Mouse (Mus musculus): ENCODE measurements around the gene Gpr19. TPM values are rescaled to one million over a fixed set of nuclear protein-coding genes. Genes with fewer than 3 reads are reported as not detected.

Gpr19 gene
- polyA plus RNA-seq, 1 experiment from 2014 or later: 36.9 TPM

- Histone ChIP-seq H3K4me1 (ENCODE audit: control insufficient read depth, insufficient read depth, low read length) (no peaks in the 10 kb centered on the region), H3K27ac (ENCODE audit: low read depth, low read length) (no peak overlapping the region), H3K9ac (ENCODE audit: low read length) (no peak overlapping the region), H3K4me3 (ENCODE audit: low read depth, low read length) (no peak overlapping the region), H3K4me2 (no peak overlapping the region), H3K27me3 (ENCODE audit: control insufficient read depth, insufficient read depth, low read length) (no peaks in the 10 kb centered on the region), H3K9me3 (ENCODE audit: control insufficient read depth, low read length) (no peaks in the 10 kb centered on the region), H3K36me3 (ENCODE audit: control insufficient read depth, insufficient read depth, low read length) (peaks cover 29% of the 10 kb centered on the region)
- ATAC-seq (ENCODE audit: low FRiP score) (no peak), DNase-seq (ENCODE audit: low spot score, missing footprints) (no peak)
- 92% methylated on average over 12 of the region's 12 CpGs for WGBS
Observed at GRCm38 (mm10) chr6:134870209-134870742, 28.1 kb downstream of the Gpr19 start.

- ATAC-seq (ENCODE audit: low FRiP score): no peak
- no peak overlapping the region for H3K4me2 ChIP-seq
- H3K9ac ChIP-seq (ENCODE audit: low read length): no peak overlapping the region
- H3K4me1 ChIP-seq (ENCODE audit: control insufficient read depth, insufficient read depth, low read length): peaks cover 7% of the 10 kb centered on the region
- H3K4me3 ChIP-seq (ENCODE audit: low read depth, low read length): no peak overlapping the region
- peaks cover 29% of the 10 kb centered on the region for H3K36me3 ChIP-seq (ENCODE audit: control insufficient read depth, insufficient read depth, low read length)
- no peak overlapping the region for H3K27ac ChIP-seq (ENCODE audit: low read depth, low read length)
- no peak for DNase-seq (ENCODE audit: low spot score, missing footprints)
- H3K9me3 ChIP-seq (ENCODE audit: control insufficient read depth, low read length): no peaks in the 10 kb centered on the region
- H3K27me3 ChIP-seq (ENCODE audit: control insufficient read depth, insufficient read depth, low read length): no peaks in the 10 kb centered on the region
- WGBS: 87% methylated on average over 3 of the region's 3 CpGs
Observed at GRCm38 (mm10) chr6:134867325-134867724, 31.1 kb downstream of the Gpr19 start.

- Histone ChIP-seq H3K36me3 (ENCODE audit: control insufficient read depth, insufficient read depth, low read length) (peaks cover 25% of the 10 kb centered on the region), H3K4me2 (no peak overlapping the region), H3K27ac (ENCODE audit: low read depth, low read length) (no peak overlapping the region), H3K9me3 (ENCODE audit: control insufficient read depth, low read length) (no peaks in the 10 kb centered on the region), H3K9ac (ENCODE audit: low read length) (no peak overlapping the region), H3K27me3 (ENCODE audit: control insufficient read depth, insufficient read depth, low read length) (no peaks in the 10 kb centered on the region), H3K4me3 (ENCODE audit: low read depth, low read length) (no peak overlapping the region), H3K4me1 (ENCODE audit: control insufficient read depth, insufficient read depth, low read length) (peaks cover 13% of the 10 kb centered on the region)
- ATAC-seq (ENCODE audit: low FRiP score) (no peak), DNase-seq (ENCODE audit: low spot score, missing footprints) (no peak)
- WGBS: 93% methylated on average over 7 of the region's 7 CpGs
Observed at GRCm38 (mm10) chr6:134866113-134866512, 32.3 kb downstream of the Gpr19 start.

GRCm38 (mm10) chr6:134863146-134863545 is 35.2 kb downstream of the Gpr19 start:
- under 1% methylated on average over 19 of the region's 19 CpGs for WGBS
- peaks cover 6% of the 10 kb centered on the region for H3K36me3 ChIP-seq (ENCODE audit: control insufficient read depth, insufficient read depth, low read length)
- H3K9me3 ChIP-seq (ENCODE audit: control insufficient read depth, low read length): no peaks in the 10 kb centered on the region
- H3K4me3 ChIP-seq (ENCODE audit: low read depth, low read length): peak overlapping the region; percentile 28
- H3K9ac ChIP-seq (ENCODE audit: low read length): peak overlapping the region; percentile 47
- ATAC-seq (ENCODE audit: low FRiP score) (peak; percentile 93), DNase-seq (ENCODE audit: low spot score, missing footprints) (peak; percentile 100)
- H3K4me2 ChIP-seq: peak overlapping the region; percentile 54
- peak overlapping the region; percentile 57 for H3K27ac ChIP-seq (ENCODE audit: low read depth, low read length)
- H3K27me3 ChIP-seq (ENCODE audit: control insufficient read depth, insufficient read depth, low read length): no peaks in the 10 kb centered on the region
- H3K4me1 ChIP-seq (ENCODE audit: control insufficient read depth, insufficient read depth, low read length): peaks cover 13% of the 10 kb centered on the region

- H3K27me3 ChIP-seq (ENCODE audit: control insufficient read depth, insufficient read depth, low read length): no peaks in the 10 kb centered on the region
- WGBS: 16% methylated on average over 13 of the region's 13 CpGs
- DNase-seq (ENCODE audit: low spot score, missing footprints) (no peak), ATAC-seq (ENCODE audit: low FRiP score) (peak; percentile 87)
- peak overlapping the region; percentile 54 for H3K4me2 ChIP-seq
- peaks cover 13% of the 10 kb centered on the region for H3K4me1 ChIP-seq (ENCODE audit: control insufficient read depth, insufficient read depth, low read length)
- no peaks in the 10 kb centered on the region for H3K9me3 ChIP-seq (ENCODE audit: control insufficient read depth, low read length)
- peaks cover 5% of the 10 kb centered on the region for H3K36me3 ChIP-seq (ENCODE audit: control insufficient read depth, insufficient read depth, low read length)
- peak overlapping the region; percentile 28 for H3K4me3 ChIP-seq (ENCODE audit: low read depth, low read length)
- H3K9ac ChIP-seq (ENCODE audit: low read length): peak overlapping the region; percentile 38; the same call in 1 of the 2 replicates
- peak overlapping the region; percentile 57 for H3K27ac ChIP-seq (ENCODE audit: low read depth, low read length)
Observed at GRCm38 (mm10) chr6:134862671-134863104, 35.7 kb downstream of the Gpr19 start.

- Histone ChIP-seq H3K27me3 (ENCODE audit: control insufficient read depth, insufficient read depth, low read length) (no peaks in the 10 kb centered on the region), H3K9ac (ENCODE audit: low read length) (no peak overlapping the region), H3K4me3 (ENCODE audit: low read depth, low read length) (no peak overlapping the region), H3K27ac (ENCODE audit: low read depth, low read length) (no peak overlapping the region), H3K4me1 (ENCODE audit: control insufficient read depth, insufficient read depth, low read length) (peaks cover 13% of the 10 kb centered on the region), H3K4me2 (no peak overlapping the region), H3K9me3 (ENCODE audit: control insufficient read depth, low read length) (no peaks in the 10 kb centered on the region), H3K36me3 (ENCODE audit: control insufficient read depth, insufficient read depth, low read length) (no peaks in the 10 kb centered on the region; the same call in 1 of the 2 replicates)
- 90% methylated on average over 12 of the region's 12 CpGs for WGBS
- DNase-seq (ENCODE audit: low spot score, missing footprints) (peak; percentile 51), ATAC-seq (ENCODE audit: low FRiP score) (no peak)
Observed at GRCm38 (mm10) chr6:134861386-134861785, 37.0 kb downstream of the Gpr19 start.

- no peak overlapping the region for H3K4me2 ChIP-seq
- no peaks in the 10 kb centered on the region for H3K36me3 ChIP-seq (ENCODE audit: control insufficient read depth, insufficient read depth, low read length)
- H3K9me3 ChIP-seq (ENCODE audit: control insufficient read depth, low read length): no peaks in the 10 kb centered on the region
- DNase-seq (ENCODE audit: low spot score, missing footprints) (no peak), ATAC-seq (ENCODE audit: low FRiP score) (no peak)
- no peaks in the 10 kb centered on the region for H3K27me3 ChIP-seq (ENCODE audit: control insufficient read depth, insufficient read depth, low read length)
- WGBS: 74% methylated on average over 4 of the region's 4 CpGs
- no peak overlapping the region for H3K9ac ChIP-seq (ENCODE audit: low read length)
- H3K4me3 ChIP-seq (ENCODE audit: low read depth, low read length): no peak overlapping the region
- no peak overlapping the region for H3K27ac ChIP-seq (ENCODE audit: low read depth, low read length)
- H3K4me1 ChIP-seq (ENCODE audit: control insufficient read depth, insufficient read depth, low read length): peaks cover 13% of the 10 kb centered on the region
Observed at GRCm38 (mm10) chr6:134860275-134860674, 38.1 kb downstream of the Gpr19 start.

- ATAC-seq (ENCODE audit: low FRiP score): no peak
- H3K9me3 ChIP-seq (ENCODE audit: control insufficient read depth, low read length): no peaks in the 10 kb centered on the region
- H3K4me3 ChIP-seq (ENCODE audit: low read depth, low read length): no peak overlapping the region
- WGBS: 90% methylated on average over 6 of the region's 6 CpGs
- no peak overlapping the region for H3K4me2 ChIP-seq
- H3K36me3 ChIP-seq (ENCODE audit: control insufficient read depth, insufficient read depth, low read length): no peaks in the 10 kb centered on the region
- peak; percentile 49 for DNase-seq (ENCODE audit: low spot score, missing footprints)
- H3K4me1 ChIP-seq (ENCODE audit: control insufficient read depth, insufficient read depth, low read length): peaks cover 13% of the 10 kb centered on the region
- no peak overlapping the region for H3K27ac ChIP-seq (ENCODE audit: low read depth, low read length)
- no peaks in the 10 kb centered on the region for H3K27me3 ChIP-seq (ENCODE audit: control insufficient read depth, insufficient read depth, low read length)
- no peak overlapping the region for H3K9ac ChIP-seq (ENCODE audit: low read length)
Observed at GRCm38 (mm10) chr6:134859021-134859420, 39.4 kb downstream of the Gpr19 start.

GRCm38 (mm10) chr6:134855926-134856325 is 42.5 kb downstream of the Gpr19 start:
- H3K27me3 ChIP-seq (ENCODE audit: control insufficient read depth, insufficient read depth, low read length): no peaks in the 10 kb centered on the region
- H3K4me1 ChIP-seq (ENCODE audit: control insufficient read depth, insufficient read depth, low read length): no peaks in the 10 kb centered on the region
- DNase-seq (ENCODE audit: low spot score, missing footprints): no peak
- no peaks in the 10 kb centered on the region for H3K9me3 ChIP-seq (ENCODE audit: control insufficient read depth, low read length)
- no peak for ATAC-seq (ENCODE audit: low FRiP score)
- no peak overlapping the region for H3K4me2 ChIP-seq
- WGBS: 89% methylated on average over 16 of the region's 16 CpGs
- no peak overlapping the region for H3K27ac ChIP-seq (ENCODE audit: low read depth, low read length)
- no peaks in the 10 kb centered on the region for H3K36me3 ChIP-seq (ENCODE audit: control insufficient read depth, insufficient read depth, low read length)
- H3K4me3 ChIP-seq (ENCODE audit: low read depth, low read length): no peak overlapping the region
- H3K9ac ChIP-seq (ENCODE audit: low read length): no peak overlapping the region

Data from midbrain, embryonic 11.5 days (tissue).